Mouse (Mus musculus) testis, adult 2 months (tissue): ENCODE data around the gene Ublcp1.

Experiments used
- CTCF ChIP-seq: fragments of 200-500 bp; IDR thresholded peaks from 2 replicates; pipeline ENCODE4 v1.5.1; 2012; ENCODE audit warnings: low read depth, mild to moderate bottlenecking, inconsistent platforms, low read length, moderate library complexity; ENCODE audit not compliant: control insufficient read depth, insufficient read depth, insufficient replicate concordance
- POLR2A ChIP-seq: fragments of 200-500 bp; IDR thresholded peaks from 2 replicates; pipeline ENCODE4 v1.6.1; 2012; ENCODE audit warnings: low read depth, mild to moderate bottlenecking, inconsistent platforms, low read length, moderate library complexity; ENCODE audit not compliant: control insufficient read depth

DNA sequence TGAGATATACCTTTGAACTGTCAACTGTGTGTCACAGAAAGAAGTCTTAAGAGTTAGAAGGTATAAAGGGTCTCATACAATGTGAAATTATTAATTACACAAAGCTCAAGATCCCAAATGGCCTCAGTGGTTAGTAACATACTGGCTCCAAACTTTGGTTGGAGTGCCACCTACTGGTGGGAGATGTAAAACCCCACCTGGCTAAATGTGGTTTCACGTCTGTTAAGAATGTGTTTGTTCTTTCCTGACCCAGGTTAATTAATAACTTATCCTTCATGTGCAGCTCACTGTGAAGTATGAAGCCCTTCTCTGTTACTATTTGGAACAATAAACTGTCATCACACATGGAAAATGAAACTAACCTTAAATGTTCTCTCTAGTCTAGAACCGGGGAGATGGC lies 16.9 kb downstream of the Ublcp1 start:
- TF ChIP-seq POLR2A = no peak
- no peak for TF ChIP-seq CTCF
